Comparison of ENCODE assay signal across 22 mouse cellular contexts in the genomic region with DNA sequence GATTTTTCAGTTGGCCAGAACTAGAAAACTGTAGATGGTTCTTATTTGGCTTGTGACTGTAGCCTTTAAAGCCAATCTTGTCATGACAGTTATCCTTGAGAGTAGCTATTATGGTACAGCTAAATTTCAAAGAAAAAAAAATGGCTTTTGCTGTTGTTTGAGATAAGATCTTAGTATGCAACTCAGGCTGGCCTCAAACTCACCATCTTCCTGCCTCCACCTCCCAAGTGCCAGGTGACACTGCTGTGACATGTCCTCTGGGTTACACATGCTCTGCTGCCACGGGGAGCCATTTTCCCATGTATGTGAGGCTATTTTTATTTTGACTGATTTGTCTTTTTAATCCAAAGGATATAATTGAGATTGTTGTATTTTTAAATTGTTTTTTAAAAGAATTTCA.
DNase-seq lines count a peak whose midpoint lies in the region; ATAC-seq lines count a peak whose summit lies in the region.
"Had no signal": no experiment of that assay in that cellular context is flagged by ENCODE, and none has a peak within 500 bp of the region (broad histone marks: within the 10 kb centered on the region; RNA-seq: fewer than 3 reads in every experiment).

No protein-coding gene starts in this region.

- DNase-seq in thymus, postnatal 0 days (ENCODE audit: low spot score) = peak; percentile 56
- no peak for DNase-seq in thymus, postnatal 10 days (ENCODE audit: low spot score in 2 of 2)
- DNase-seq in CD4-positive helper T cell, adult 2 months (ENCODE audit: low read depth, low spot score) = peak; percentile 52
- DNase-seq in induced T-regulatory cell, adult 2 months (ENCODE audit: low read depth) = peak; percentile 63
- no peak for DNase-seq in retina, embryonic 14.5 days (ENCODE audit: low spot score)
- no peak for DNase-seq in frontal cortex, postnatal 14 days (ENCODE audit: low spot score in 2 of 2)
- DNase-seq: adrenal gland, adult 8-10 months; adrenal gland, postnatal 25 days; B cell, adult 2 months; cerebellum, adult 11-12 months; cerebellum, adult 8-10 months; cerebellum, postnatal 14 days; gastrocnemius, adult 2 months; gastrocnemius, postnatal 14 days; heart, adult 11 months; heart, postnatal 10 days; heart, postnatal 4 days had no signal

- peak; percentile 15 for ATAC-seq in CD4-positive, CD25-positive, alpha-beta regulatory T cell, adult 4 months
- ATAC-seq: forebrain, embryonic 13.5 days; forebrain, embryonic 16.5 days; hindbrain, postnatal 0 days; Patski had no signal

Comparison
In these comparisons a context has a peak if more than half of its experiments do, and no peak if none do; other contexts are left out.
1. DNase-seq: peak in thymus, postnatal 0 days (single experiment), CD4-positive helper T cell, adult 2 months (single experiment) and induced T-regulatory cell, adult 2 months (single experiment); none in thymus, postnatal 10 days (0 of 2), retina, embryonic 14.5 days (single experiment) and frontal cortex, postnatal 14 days (0 of 2).